Mouse (Mus musculus): ENCODE results near the gene Ank. TPM values are rescaled to one million over a fixed set of nuclear protein-coding genes. Genes with fewer than 3 reads are reported as not detected.

Ank gene
- total RNA-seq, 2 experiments from 2014 or later: 160 TPM

- H3K4me3 ChIP-seq: no peak overlapping the region
- TF ChIP-seq CTCF (conservative IDR thresholded peaks at IDR 0.05): no peak
- peak overlapping the region; percentile 94 for H3K27ac ChIP-seq
- DNase-seq (ENCODE audit: low spot score in 2 of 2): no peak
Measured at GRCm38 (mm10) chr15:27595560-27595959, 129.1 kb downstream of the Ank start.

- no peak overlapping the region for H3K4me3 ChIP-seq
- peak overlapping the region; percentile 94 for H3K27ac ChIP-seq
- peak; percentile 71 for TF ChIP-seq CTCF (conservative IDR thresholded peaks at IDR 0.05)
- DNase-seq (ENCODE audit: low spot score in 2 of 2): peak in 1 of 2 experiments; percentile 64
Measured at GRCm38 (mm10) chr15:27596463-27597140, 130.1 kb downstream of the Ank start.

- Histone ChIP-seq H3K4me3 (no peak overlapping the region), H3K27ac (peak overlapping the region; percentile 94)
- no peak for TF ChIP-seq CTCF (conservative IDR thresholded peaks at IDR 0.05)
- no peak for DNase-seq (ENCODE audit: low spot score in 2 of 2)
Measured at GRCm38 (mm10) chr15:27597516-27597915, 131.0 kb downstream of the Ank start.

- DNase-seq (ENCODE audit: low spot score in 2 of 2): no peak
- H3K4me3 ChIP-seq: no peak overlapping the region
- H3K27ac ChIP-seq: no peak overlapping the region
- no peak for TF ChIP-seq CTCF (conservative IDR thresholded peaks at IDR 0.05)
Measured at GRCm38 (mm10) chr15:27598786-27599385, 132.4 kb downstream of the Ank start.

- TF ChIP-seq CTCF (conservative IDR thresholded peaks at IDR 0.05): no peak
- no peak overlapping the region for H3K27ac ChIP-seq
- DNase-seq (ENCODE audit: low spot score in 2 of 2): no peak
- no peak overlapping the region for H3K4me3 ChIP-seq
Measured at GRCm38 (mm10) chr15:27600524-27600923, 134.0 kb downstream of the Ank start.

- Histone ChIP-seq H3K27ac (no peak overlapping the region), H3K4me3 (no peak overlapping the region)
- no peak for DNase-seq (ENCODE audit: low spot score in 2 of 2)
- no peak for TF ChIP-seq CTCF (conservative IDR thresholded peaks at IDR 0.05)
Measured at GRCm38 (mm10) chr15:27604558-27604957, 138.1 kb downstream of the Ank start.

- peak; percentile 7; the same call in 1 of the 2 replicates for TF ChIP-seq CTCF (conservative IDR thresholded peaks at IDR 0.05)
- no peak overlapping the region for H3K4me3 ChIP-seq
- DNase-seq (ENCODE audit: low spot score in 2 of 2): no peak
- no peak overlapping the region for H3K27ac ChIP-seq
Measured at GRCm38 (mm10) chr15:27605252-27605651, 138.8 kb downstream of the Ank start.

- no peak for DNase-seq (ENCODE audit: low spot score in 2 of 2)
- no peak overlapping the region for H3K27ac ChIP-seq
- H3K4me3 ChIP-seq: no peak overlapping the region
- no peak for TF ChIP-seq CTCF (conservative IDR thresholded peaks at IDR 0.05)
Measured at GRCm38 (mm10) chr15:27609554-27609953, 143.1 kb downstream of the Ank start.

- Histone ChIP-seq H3K4me3 (no peak overlapping the region), H3K27ac (no peak overlapping the region)
- TF ChIP-seq CTCF (conservative IDR thresholded peaks at IDR 0.05): peak; percentile 98
- DNase-seq (ENCODE audit: low spot score in 2 of 2): peak; percentile 65 to 69
Measured at GRCm38 (mm10) chr15:27612533-27613221, 146.2 kb downstream of the Ank start.

- H3K4me3 ChIP-seq: no peak overlapping the region
- no peak for TF ChIP-seq CTCF (conservative IDR thresholded peaks at IDR 0.05)
- no peak for DNase-seq (ENCODE audit: low spot score in 2 of 2)
- no peak overlapping the region for H3K27ac ChIP-seq
Measured at GRCm38 (mm10) chr15:27613255-27613654, 146.8 kb downstream of the Ank start.

- 0 out of 2 replicates have a peak, but pooled peaks have one; percentile 22 for TF ChIP-seq CTCF (conservative IDR thresholded peaks at IDR 0.05)
- Histone ChIP-seq H3K27ac (peak overlapping the region; percentile 36; the same call in 1 of the 2 replicates), H3K4me3 (no peak overlapping the region)
- DNase-seq (ENCODE audit: low spot score in 2 of 2): no peak
Measured at GRCm38 (mm10) chr15:27616159-27616558, 149.7 kb downstream of the Ank start.

- Histone ChIP-seq H3K27ac (no peak overlapping the region), H3K4me3 (no peak overlapping the region)
- DNase-seq (ENCODE audit: low spot score in 2 of 2): no peak
- TF ChIP-seq CTCF (conservative IDR thresholded peaks at IDR 0.05): no peak
Measured at GRCm38 (mm10) chr15:27617227-27617626, 150.8 kb downstream of the Ank start.

GRCm38 (mm10) chr15:27618778-27619533 lies 152.5 kb downstream of the Ank start:
- Histone ChIP-seq H3K27ac (no peak overlapping the region), H3K4me3 (no peak overlapping the region)
- no peak for TF ChIP-seq CTCF (conservative IDR thresholded peaks at IDR 0.05)
- DNase-seq (ENCODE audit: low spot score in 2 of 2): no peak

All from layer of hippocampus, adult 2 months (tissue).